Mouse (Mus musculus) ovary, postnatal 10 days (tissue): ENCODE results near the gene Extl1.
"Not testable (repeated sequence)": the region's sequence is repeated elsewhere in the genome, so short reads cannot be mapped to it uniquely, and the experiment has no call there.

Source experiments
- DNase-seq: peaks from one replicate; pipeline ENCODE4 v3.0.0; 2022; ENCODE audit warnings: low spot score

Gene Extl1

GRCm38 (mm10) chr4:134383750-134384149, at the start of gene Extl1:
TSS of gene Extl1 (minus strand) at chr4:134383850.
- not testable (repeated sequence) for DNase-seq

GRCm38 (mm10) chr4:134432686-134433360, 49.2 kb upstream of the Extl1 start:
- DNase-seq, result no peak

GRCm38 (mm10) chr4:134430381-134431004, 46.8 kb upstream of the Extl1 start:
- DNase-seq, result no peak

GRCm38 (mm10) chr4:134425088-134425487, 41.4 kb upstream of the Extl1 start:
- DNase-seq, result no peak

- DNase-seq, result no peak
Measured at GRCm38 (mm10) chr4:134423949-134424348, 40.3 kb upstream of the Extl1 start.

- no peak for DNase-seq
Measured at GRCm38 (mm10) chr4:134421971-134422370, 38.3 kb upstream of the Extl1 start.

GRCm38 (mm10) chr4:134417111-134417510, 33.5 kb upstream of the Extl1 start:
- DNase-seq, result no peak

- no peak for DNase-seq
Measured at GRCm38 (mm10) chr4:134416602-134417001, 33.0 kb upstream of the Extl1 start.

GRCm38 (mm10) chr4:134416177-134416576, 32.5 kb upstream of the Extl1 start:
- DNase-seq, result no peak

GRCm38 (mm10) chr4:134409286-134409685, 25.6 kb upstream of the Extl1 start:
- no peak for DNase-seq

- DNase-seq, result no peak
Measured at GRCm38 (mm10) chr4:134403721-134404120, 20.1 kb upstream of the Extl1 start.

- no peak for DNase-seq
Measured at GRCm38 (mm10) chr4:134402571-134403262, 19.1 kb upstream of the Extl1 start.

GRCm38 (mm10) chr4:134401856-134402570, 18.4 kb upstream of the Extl1 start:
- no peak for DNase-seq

GRCm38 (mm10) chr4:134401181-134401661, 17.6 kb upstream of the Extl1 start:
- DNase-seq, result no peak

GRCm38 (mm10) chr4:134400206-134400605, 16.6 kb upstream of the Extl1 start:
- no peak for DNase-seq

- no peak for DNase-seq
Measured at GRCm38 (mm10) chr4:134397732-134398131, 14.1 kb upstream of the Extl1 start.

GRCm38 (mm10) chr4:134397121-134397520, 13.5 kb upstream of the Extl1 start:
- DNase-seq, result no peak

GRCm38 (mm10) chr4:134395977-134396825, 12.6 kb upstream of the Extl1 start, which contains the start of gene Pafah2:
TSS of gene Pafah2 (plus strand) at chr4:134396320.
- DNase-seq, result peak; percentile 79

- DNase-seq, result no peak
Measured at GRCm38 (mm10) chr4:134395142-134395541, 11.5 kb upstream of the Extl1 start.

- no peak for DNase-seq
Measured at GRCm38 (mm10) chr4:134393026-134393425, 9.4 kb upstream of the Extl1 start.

- DNase-seq, result no peak
Measured at GRCm38 (mm10) chr4:134392595-134392994, 8.9 kb upstream of the Extl1 start.
